Mouse (Mus musculus) liver, embryonic 13.5 days (tissue): ENCODE data around the gene Kdm8. TPM values are rescaled to one million over a fixed set of nuclear protein-coding genes. Genes with fewer than 3 reads are reported as not detected.

Experiments
- ATAC-seq: fragments of 200-750 bp; cut with Nextera tagmentation; 2 replicates; pipeline ENCODE4 v1.8.0; 2017; ENCODE audit warnings: low read depth, mild to moderate bottlenecking, moderate number of reproducible peaks, moderate library complexity
- DNase-seq: peaks from one replicate; pipeline ENCODE4 v3.0.0; 2022
- H3K27ac ChIP-seq: fragments of 300-500 bp; sonication (generic); 2 replicates; pipeline ENCODE4 v1.5.1; 2015; ENCODE audit warnings: moderate library complexity, mild to moderate bottlenecking, inconsistent platforms
- H3K27me3 ChIP-seq: fragments of 300-500 bp; sonication (generic); 2 replicates; pipeline ENCODE4 v1.6.1; 2015; ENCODE audit warnings: mild to moderate bottlenecking, inconsistent platforms
- H3K36me3 ChIP-seq: fragments of 300-500 bp; sonication (generic); 2 replicates; pipeline ENCODE4 v1.6.1; 2015; ENCODE audit warnings: mild to moderate bottlenecking, inconsistent platforms
- H3K4me1 ChIP-seq: fragments of 300-500 bp; sonication (generic); replicated peaks from 2 replicates; pipeline ENCODE4 v1.6.1; 2015; ENCODE audit warnings: inconsistent platforms
- H3K4me2 ChIP-seq: fragments of 300-500 bp; sonication (generic); 2 replicates; pipeline ENCODE4 v1.6.1; 2015; ENCODE audit warnings: inconsistent platforms, mild to moderate bottlenecking, moderate library complexity
- H3K4me3 ChIP-seq: fragments of 300-500 bp; sonication (generic); replicated peaks from 2 replicates; pipeline ENCODE4 v1.5.1; 2015; ENCODE audit warnings: mild to moderate bottlenecking, inconsistent platforms
- H3K9ac ChIP-seq: fragments of 300-500 bp; sonication (generic); 2 replicates; pipeline ENCODE4 v1.6.1; 2015; ENCODE audit warnings: mild to moderate bottlenecking, inconsistent platforms
- H3K9me3 ChIP-seq: fragments of 300-500 bp; sonication (generic); replicated peaks from 2 replicates; pipeline ENCODE4 v1.6.1; 2016; ENCODE audit warnings: inconsistent platforms
- WGBS: fragments of 180-500 bp; shearing (Covaris S2); methylation state at CpG from one replicate; pipeline ENCODE4 v1.1.7; 2015; ENCODE audit not compliant: insufficient replicate concordance; 5-methylcytosine and 5-hydroxymethylcytosine counted together
- polyA plus RNA-seq: library from polyadenylated mRNA; unstranded; fragments of >200 nt; fragmentation: Nextera tagmentation; extraction: Ambion mirVana; gene quantifications from 2 replicates; pipeline ENCODE4 v1.2.1, GENCODE M21; 2015

Gene Kdm8
- polyA plus RNA-seq, 1 experiment from 2014 or later, result 8.6 TPM

GRCm38 (mm10) chr7:125503374-125504092, 59.1 kb downstream of the Kdm8 start:
- Histone ChIP-seq H3K9me3 (no peaks in the 10 kb centered on the region), H3K27me3 (no peaks in the 10 kb centered on the region), H3K4me2 (no peak overlapping the region), H3K9ac (no peak overlapping the region), H3K27ac (peak overlapping the region; percentile 50; the same call in 1 of the 2 replicates), H3K4me3 (no peak overlapping the region), H3K4me1 (peaks cover 32% of the 10 kb centered on the region), H3K36me3 (no peaks in the 10 kb centered on the region)
- DNase-seq (no peak), ATAC-seq (no peak)
- 20% methylated on average over 5 of the region's 5 CpGs for WGBS

- Histone ChIP-seq H3K9ac (no peak overlapping the region), H3K36me3 (no peaks in the 10 kb centered on the region), H3K27ac (no peak overlapping the region), H3K27me3 (no peaks in the 10 kb centered on the region), H3K9me3 (no peaks in the 10 kb centered on the region), H3K4me3 (no peak overlapping the region), H3K4me1 (peaks cover 21% of the 10 kb centered on the region), H3K4me2 (no peak overlapping the region)
- ATAC-seq, result no peak
- no peak for DNase-seq
- WGBS, result 78% methylated on average over 5 of the region's 5 CpGs
Observed at GRCm38 (mm10) chr7:125504618-125505017, 60.1 kb downstream of the Kdm8 start.

GRCm38 (mm10) chr7:125505568-125505967, 61.1 kb downstream of the Kdm8 start:
- 80% methylated on average over 10 of the region's 10 CpGs for WGBS
- Histone ChIP-seq H3K4me1 (peaks cover 12% of the 10 kb centered on the region), H3K9me3 (no peaks in the 10 kb centered on the region), H3K4me2 (no peak overlapping the region), H3K27me3 (no peaks in the 10 kb centered on the region), H3K27ac (no peak overlapping the region), H3K4me3 (no peak overlapping the region), H3K36me3 (no peaks in the 10 kb centered on the region), H3K9ac (no peak overlapping the region)
- DNase-seq, result no peak
- ATAC-seq, result no peak

GRCm38 (mm10) chr7:125507279-125507678, 62.8 kb downstream of the Kdm8 start:
- H3K36me3 ChIP-seq, result no peaks in the 10 kb centered on the region
- peaks cover 18% of the 10 kb centered on the region for H3K4me1 ChIP-seq
- no peak overlapping the region for H3K9ac ChIP-seq
- no peak overlapping the region for H3K4me3 ChIP-seq
- H3K27me3 ChIP-seq, result no peaks in the 10 kb centered on the region
- WGBS, result 73% methylated on average over 2 of the region's 2 CpGs
- no peak for ATAC-seq
- H3K9me3 ChIP-seq, result no peaks in the 10 kb centered on the region
- no peak overlapping the region for H3K27ac ChIP-seq
- H3K4me2 ChIP-seq, result no peak overlapping the region
- no peak for DNase-seq

GRCm38 (mm10) chr7:125511432-125511831, 67.0 kb downstream of the Kdm8 start:
- H3K9me3 ChIP-seq, result 0 out of 2 replicates have a peak, but pooled peaks cover 5% of the 10 kb centered on the region
- peaks cover 36% of the 10 kb centered on the region for H3K4me1 ChIP-seq
- H3K36me3 ChIP-seq, result no peaks in the 10 kb centered on the region
- H3K27ac ChIP-seq, result no peak overlapping the region
- no peak for ATAC-seq
- no peak for DNase-seq
- no peak overlapping the region for H3K4me2 ChIP-seq
- WGBS, result 71% methylated on average over 5 of the region's 5 CpGs
- no peaks in the 10 kb centered on the region for H3K27me3 ChIP-seq
- H3K4me3 ChIP-seq, result no peak overlapping the region
- H3K9ac ChIP-seq, result no peak overlapping the region

GRCm38 (mm10) chr7:125511852-125512251, 67.4 kb downstream of the Kdm8 start:
- no peak overlapping the region for H3K9ac ChIP-seq
- 40% methylated on average over 2 of the region's 2 CpGs for WGBS
- peaks cover 40% of the 10 kb centered on the region for H3K4me1 ChIP-seq
- no peak overlapping the region for H3K4me2 ChIP-seq
- H3K36me3 ChIP-seq, result no peaks in the 10 kb centered on the region
- ATAC-seq (no peak), DNase-seq (no peak)
- H3K4me3 ChIP-seq, result no peak overlapping the region
- 0 out of 2 replicates have a peak, but pooled peaks cover 5% of the 10 kb centered on the region for H3K9me3 ChIP-seq
- no peaks in the 10 kb centered on the region for H3K27me3 ChIP-seq
- no peak overlapping the region for H3K27ac ChIP-seq

Other genes starting within 250 kb of the Kdm8 start
- gene Nsmce1, start 46.9 kb downstream of the Kdm8 start, polyA plus RNA-seq, result 97.4 and 102 TPM in 2 replicates
- 2.9 and 3.1 TPM in 2 replicates for gene Il4ra, start 107.4 kb downstream of the Kdm8 start, polyA plus RNA-seq
- 0.95 and 1.1 TPM in 2 replicates for gene Il21r, start 158.8 kb downstream of the Kdm8 start, polyA plus RNA-seq